Mouse (Mus musculus): ENCODE measurements around the gene Tgfbr3.

DNA sequence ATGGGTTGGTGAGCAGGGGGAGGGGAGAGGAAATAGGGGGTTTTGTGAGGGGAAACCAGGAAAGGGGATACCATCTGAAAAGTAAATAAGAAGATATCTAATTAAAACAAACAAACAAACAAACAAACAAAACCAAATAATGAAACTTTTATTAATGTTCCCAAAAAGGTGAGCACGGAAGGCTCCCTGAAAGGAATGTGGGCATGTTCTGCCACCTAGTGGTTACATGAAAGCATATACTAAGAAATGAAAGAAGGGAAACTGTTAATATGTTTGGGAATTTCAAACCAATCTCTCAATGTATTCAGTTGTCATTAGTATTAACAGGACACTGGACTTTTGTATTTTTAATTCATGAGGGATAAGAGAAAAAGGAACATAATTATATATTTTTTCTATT lies 31.3 kb upstream of the Tgfbr3 start:
- TF ChIP-seq POLR2A (IDR thresholded peaks at IDR 0.05; ENCODE audit: low read depth, low read length) (no peak), CTCF (IDR thresholded peaks at IDR 0.05; ENCODE audit: extremely low read depth, insufficient read length, insufficient replicate concordance, low read depth, low read length) (no peak)

Measured in small intestine, adult 2 months (tissue).